Mouse (Mus musculus): ENCODE measurements around the gene Abcb10. TPM values are rescaled to one million over a fixed set of nuclear protein-coding genes. Genes with fewer than 3 reads are reported as not detected.
"Not testable (repeated sequence)": the region's sequence is repeated elsewhere in the genome, so short reads cannot be mapped to it uniquely, and the experiment has no call there.

Abcb10 gene
- polyA plus RNA-seq, 1 experiment from 2014 or later, result 53.3 TPM

- Histone ChIP-seq H3K4me3 (ENCODE audit: low read depth, low read length) (peak overlapping the region; percentile 97), H3K27me3 (ENCODE audit: insufficient read depth, low read length) (no peaks in the 10 kb centered on the region), H3K36me3 (replicated peaks; ENCODE audit: insufficient read depth, low read length) (peaks cover 41% of the 10 kb centered on the region), H3K4me1 (ENCODE audit: insufficient read depth) (peaks cover 40% of the 10 kb centered on the region), H3K27ac (ENCODE audit: low read depth) (peak overlapping the region; percentile 81), H3K9ac (replicated peaks) (peak overlapping the region; percentile 28), H3K4me2 (ENCODE audit: low read depth, low read length) (peak overlapping the region; percentile 75), H3K9me3 (ENCODE audit: low read length) (no peaks in the 10 kb centered on the region)
- ATAC-seq, result no peak
- DNase-seq, result no peak
- 46% methylated on average over 14 of the region's 14 CpGs for WGBS (ENCODE audit: insufficient replicate concordance)
- TF ChIP-seq EP300 (IDR thresholded peaks at IDR 0.05; ENCODE audit: low read depth) (0 out of 2 replicates have a peak, but pooled peaks have one; percentile 7), CTCF (IDR thresholded peaks at IDR 0.05; ENCODE audit: low read depth) (no peak)
Observed at GRCm38 (mm10) chr8:123978166-123978838, 4.6 kb downstream of the Abcb10 start.

DNA sequence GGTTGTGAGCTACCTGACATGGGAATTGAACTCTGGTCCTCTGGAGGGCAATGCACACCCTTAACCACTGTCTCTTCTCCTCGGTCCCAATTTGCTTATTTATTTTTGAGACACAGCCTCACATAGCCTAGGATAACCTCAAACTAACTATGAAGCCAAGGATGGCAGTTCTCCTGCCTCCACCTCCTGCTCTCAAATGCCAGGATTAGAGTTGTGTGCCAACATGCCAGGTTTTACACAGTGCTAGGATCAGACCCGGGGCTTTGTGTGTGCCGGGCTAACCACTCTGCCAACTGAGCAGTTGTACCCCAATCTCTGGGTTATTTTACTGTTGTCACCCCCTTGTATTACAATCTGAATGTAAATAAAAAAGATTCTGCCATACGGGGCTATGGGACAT lies 5.4 kb downstream of the Abcb10 start:
- no peak for DNase-seq
- Histone ChIP-seq H3K9me3 (ENCODE audit: low read length) (no peaks in the 10 kb centered on the region), H3K9ac (replicated peaks) (peak overlapping the region; percentile 28; the same call in 1 of the 2 replicates), H3K4me1 (ENCODE audit: insufficient read depth) (peaks cover 42% of the 10 kb centered on the region), H3K27me3 (ENCODE audit: insufficient read depth, low read length) (no peaks in the 10 kb centered on the region), H3K27ac (ENCODE audit: low read depth) (peak overlapping the region; percentile 81; the same call in 1 of the 2 replicates), H3K4me3 (ENCODE audit: low read depth, low read length) (peak overlapping the region; percentile 97), H3K36me3 (replicated peaks; ENCODE audit: insufficient read depth, low read length) (peaks cover 46% of the 10 kb centered on the region), H3K4me2 (ENCODE audit: low read depth, low read length) (peak overlapping the region; percentile 75)
- no peak for TF ChIP-seq CTCF (IDR thresholded peaks at IDR 0.05; ENCODE audit: low read depth)
- no peak for ATAC-seq
- 91% methylated on average over 4 of the region's 4 CpGs for WGBS (ENCODE audit: insufficient replicate concordance)

- Histone ChIP-seq H3K4me1 (ENCODE audit: insufficient read depth) (peaks cover 26% of the 10 kb centered on the region), H3K9ac (replicated peaks) (no peak overlapping the region)
Observed at GRCm38 (mm10) chr8:123973495-123973894, 9.4 kb downstream of the Abcb10 start.

GRCm38 (mm10) chr8:123966896-123967295 lies 16.0 kb downstream of the Abcb10 start:
- TF ChIP-seq CTCF (IDR thresholded peaks at IDR 0.05; ENCODE audit: low read depth) (peak; percentile 57), EP300 (IDR thresholded peaks at IDR 0.05; ENCODE audit: low read depth) (no peak)
- Histone ChIP-seq H3K27me3 (ENCODE audit: insufficient read depth, low read length) (no peaks in the 10 kb centered on the region), H3K9ac (replicated peaks) (no peak overlapping the region), H3K4me1 (ENCODE audit: insufficient read depth) (peaks cover 4% of the 10 kb centered on the region; the same call in 1 of the 2 replicates), H3K4me3 (ENCODE audit: low read depth, low read length) (no peak overlapping the region), H3K36me3 (replicated peaks; ENCODE audit: insufficient read depth, low read length) (peaks cover 93% of the 10 kb centered on the region), H3K4me2 (ENCODE audit: low read depth, low read length) (no peak overlapping the region), H3K27ac (ENCODE audit: low read depth) (no peak overlapping the region), H3K9me3 (ENCODE audit: low read length) (no peaks in the 10 kb centered on the region)
- 0 out of 2 replicates have a peak, but pooled peaks have one; percentile 38 for ATAC-seq
- WGBS (ENCODE audit: insufficient replicate concordance), result 70% methylated on average over 2 of the region's 2 CpGs
- DNase-seq, result no peak

More at GRCm38 (mm10) chr8:123973495-123973894, 9.4 kb downstream of the Abcb10 start:
- H3K4me3 ChIP-seq (ENCODE audit: low read depth, low read length), result no peak overlapping the region
- DNase-seq (peak; percentile 37), ATAC-seq (peak; percentile 88)
- peaks cover 72% of the 10 kb centered on the region for H3K36me3 ChIP-seq (replicated peaks; ENCODE audit: insufficient read depth, low read length)
- no peaks in the 10 kb centered on the region for H3K27me3 ChIP-seq (ENCODE audit: insufficient read depth, low read length)
- no peaks in the 10 kb centered on the region for H3K9me3 ChIP-seq (ENCODE audit: low read length)
- H3K4me2 ChIP-seq (ENCODE audit: low read depth, low read length), result no peak overlapping the region
- peak overlapping the region; percentile 81 for H3K27ac ChIP-seq (ENCODE audit: low read depth)
- WGBS (ENCODE audit: insufficient replicate concordance), result 65% methylated on average over 1 of the region's 1 CpGs
- TF ChIP-seq EP300 (IDR thresholded peaks at IDR 0.05; ENCODE audit: low read depth) (peak; percentile 46), CTCF (IDR thresholded peaks at IDR 0.05; ENCODE audit: low read depth) (no peak)

DNA sequence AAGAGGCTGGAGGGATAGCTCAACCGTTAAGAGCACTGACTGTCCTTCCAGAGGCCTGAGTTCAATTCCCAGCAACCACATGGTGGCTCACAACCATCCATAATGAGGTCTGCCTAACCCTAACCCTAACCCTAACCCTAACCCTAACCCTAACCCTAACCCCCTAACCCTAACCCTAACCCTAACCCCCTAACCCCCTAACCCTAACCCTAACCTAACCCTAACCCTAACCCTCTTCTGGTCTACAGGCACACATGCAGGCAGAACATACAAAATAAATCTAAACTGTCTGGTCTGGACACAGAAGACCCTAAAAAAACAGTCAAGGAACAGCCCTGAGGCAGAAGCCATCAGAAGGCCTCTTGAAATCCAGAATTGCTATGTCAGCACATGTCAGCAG lies 21.6 kb downstream of the Abcb10 start:
- no peak for ATAC-seq
- Histone ChIP-seq H3K4me1 (ENCODE audit: insufficient read depth) (no peaks in the 10 kb centered on the region; the same call in 1 of the 2 replicates), H3K27me3 (ENCODE audit: insufficient read depth, low read length) (no peaks in the 10 kb centered on the region), H3K9me3 (ENCODE audit: low read length) (no peaks in the 10 kb centered on the region), H3K4me3 (ENCODE audit: low read depth, low read length) (no peak overlapping the region), H3K9ac (replicated peaks) (no peak overlapping the region), H3K36me3 (replicated peaks; ENCODE audit: insufficient read depth, low read length) (peaks cover 93% of the 10 kb centered on the region), H3K27ac (ENCODE audit: low read depth) (no peak overlapping the region), H3K4me2 (ENCODE audit: low read depth, low read length) (no peak overlapping the region)
- TF ChIP-seq CTCF (IDR thresholded peaks at IDR 0.05; ENCODE audit: low read depth), result no peak
- TF ChIP-seq EP300 (IDR thresholded peaks at IDR 0.05; ENCODE audit: low read depth), result no peak
- DNase-seq, result no peak
- WGBS (ENCODE audit: insufficient replicate concordance), result 78% methylated on average over 1 of the region's 1 CpGs

- not testable (repeated sequence) for H3K9ac ChIP-seq (replicated peaks); H3K4me1 ChIP-seq (ENCODE audit: insufficient read depth); DNase-seq; H3K27ac ChIP-seq (ENCODE audit: low read depth); H3K4me2 ChIP-seq (ENCODE audit: low read depth, low read length); H3K27me3 ChIP-seq (ENCODE audit: insufficient read depth, low read length); H3K9me3 ChIP-seq (ENCODE audit: low read length); H3K4me3 ChIP-seq (ENCODE audit: low read depth, low read length)
- peaks cover 93% of the 10 kb centered on the region for H3K36me3 ChIP-seq (replicated peaks; ENCODE audit: insufficient read depth, low read length)
- WGBS (ENCODE audit: insufficient replicate concordance), result 70% methylated on average over 5 of the region's 5 CpGs
- ATAC-seq, result peak; percentile 49; the same call in 1 of the 2 replicates
Observed at GRCm38 (mm10) chr8:123960556-123960955, 22.4 kb downstream of the Abcb10 start.
